Mouse (Mus musculus) frontal cortex, postnatal 25 days (tissue): ENCODE measurements around the gene Wdr34.
A peak's percentile ranks its signal among the peaks of the same experiment; 100 is the strongest.

ENCODE experiments used
- DNase-seq, 2 experiments: peaks; one replicate each; pipeline ENCODE4 v3.0.0; 2022; ENCODE audit warnings: low spot score in 2 of 2

Wdr34 gene

DNA sequence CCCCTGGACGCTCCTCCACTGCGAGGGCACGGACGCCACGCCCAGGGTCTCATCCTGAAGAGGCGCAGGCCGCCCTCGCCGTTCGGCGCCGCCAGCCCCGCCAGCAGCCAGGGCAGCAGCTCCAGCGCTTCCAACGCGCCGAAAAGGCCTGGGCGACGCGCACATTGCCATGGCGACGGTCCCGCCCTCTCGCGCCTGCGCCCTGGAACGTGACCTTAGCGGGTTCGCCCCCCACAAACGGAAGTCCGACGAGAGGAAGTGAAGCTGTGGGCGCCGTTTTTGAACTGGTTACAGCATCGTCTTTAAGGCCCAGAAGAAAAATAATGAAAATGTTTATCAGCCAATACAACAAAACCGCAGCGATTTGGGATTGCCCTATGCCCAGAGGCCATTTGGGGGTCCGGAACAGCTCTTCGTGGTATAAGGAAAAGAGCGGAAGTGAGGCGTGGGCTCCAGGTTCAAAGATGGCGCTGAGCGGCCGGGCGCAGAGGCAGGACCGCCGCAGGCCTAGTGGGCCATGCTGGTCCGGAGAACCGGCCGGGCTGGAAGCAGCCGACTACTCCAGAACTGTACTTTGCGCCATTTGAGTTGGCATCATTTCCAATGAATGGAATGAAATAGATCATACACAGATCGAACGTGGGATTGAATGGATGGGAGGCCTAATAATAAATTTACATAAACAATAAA is at the start of gene Wdr34:
TSS of gene Wdr34 (minus strand) at position 183 of the 690 bp plus-strand sequence.
- peak; percentile 97 for DNase-seq

DNA sequence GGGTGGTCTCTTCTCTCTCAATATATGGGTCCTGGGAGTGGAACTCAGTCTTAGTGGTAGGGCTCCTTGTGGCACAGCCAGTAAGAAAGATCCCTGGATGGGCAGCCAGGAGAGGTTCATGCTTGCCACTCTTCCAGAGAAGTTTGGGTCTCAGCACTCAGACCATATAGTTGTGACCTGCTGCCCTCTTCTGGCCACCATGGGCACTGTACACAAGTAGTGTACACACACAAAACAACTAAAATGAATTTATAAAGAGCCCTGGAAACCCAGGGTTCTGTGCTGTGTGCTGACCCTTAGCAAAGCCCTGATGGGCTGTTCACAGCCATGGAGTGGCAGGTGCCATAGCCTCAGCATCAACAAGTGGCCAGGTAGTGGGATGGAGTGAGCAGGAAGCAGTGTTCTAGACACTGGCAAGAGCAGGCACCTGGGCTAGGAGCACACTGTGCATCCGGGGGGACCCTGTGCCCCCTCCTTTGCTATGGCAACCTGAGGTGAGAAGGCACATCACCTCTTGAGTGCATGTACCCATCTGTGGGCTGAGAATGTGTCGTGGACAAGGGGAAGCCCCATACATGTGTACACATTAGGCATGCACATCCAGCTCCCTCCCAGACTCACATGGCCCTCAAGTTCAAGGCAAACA is 47.3 kb upstream of the Wdr34 start:
- DNase-seq = no peak

GRCm38 (mm10) chr2:30094208-30094588 is 45.5 kb upstream of the Wdr34 start:
- DNase-seq = no peak

GRCm38 (mm10) chr2:30093471-30094207 is 45.0 kb upstream of the Wdr34 start, which contains the start of gene Zdhhc12:
TSS of gene Zdhhc12 (minus strand) at chr2:30093648.
- DNase-seq = peak; percentile 76 to 82

GRCm38 (mm10) chr2:30092280-30092918 is 43.7 kb upstream of the Wdr34 start:
- no peak for DNase-seq

GRCm38 (mm10) chr2:30091521-30091920 is 42.8 kb upstream of the Wdr34 start:
- DNase-seq = no peak

DNA sequence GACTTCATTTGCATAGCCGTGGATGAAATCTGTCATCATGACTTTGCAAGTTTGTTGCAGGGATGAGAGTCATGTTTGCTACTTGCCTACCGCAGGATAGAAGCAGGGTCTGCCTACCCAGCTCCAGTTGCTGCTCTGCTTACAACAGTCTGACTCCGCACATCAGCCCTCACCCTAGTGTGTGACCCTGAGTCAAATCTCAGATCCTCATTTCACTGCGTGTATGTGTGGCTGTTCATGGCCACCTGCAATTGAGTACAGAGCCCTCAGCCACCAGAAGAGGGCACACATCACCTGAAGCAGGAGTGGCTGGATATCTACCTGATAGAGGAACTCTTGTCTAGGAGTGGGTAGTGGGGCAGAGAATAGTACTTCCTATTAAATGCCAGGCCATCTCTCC is 38.6 kb upstream of the Wdr34 start:
- DNase-seq = no peak

DNA sequence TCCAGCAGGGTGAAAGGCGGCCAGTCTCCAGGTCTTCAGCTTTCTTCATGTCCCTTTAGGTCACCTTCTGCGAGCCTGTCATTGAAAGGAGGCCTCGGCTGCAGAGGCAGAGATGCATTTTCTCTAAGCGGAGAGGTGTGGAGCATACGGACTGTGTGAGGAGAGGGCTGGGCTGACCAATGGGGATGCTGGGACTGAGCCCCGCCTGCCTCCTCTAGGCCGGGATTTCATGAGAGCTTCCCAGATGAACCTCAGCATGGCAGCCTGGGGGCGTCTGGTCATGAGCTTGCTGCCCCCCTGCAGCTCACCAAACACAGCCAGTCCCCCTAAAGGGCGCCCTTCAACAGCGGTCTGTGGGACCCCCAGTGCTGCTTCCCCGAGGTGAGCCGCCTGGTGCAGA is 36.0 kb upstream of the Wdr34 start:
- DNase-seq = no peak

DNA sequence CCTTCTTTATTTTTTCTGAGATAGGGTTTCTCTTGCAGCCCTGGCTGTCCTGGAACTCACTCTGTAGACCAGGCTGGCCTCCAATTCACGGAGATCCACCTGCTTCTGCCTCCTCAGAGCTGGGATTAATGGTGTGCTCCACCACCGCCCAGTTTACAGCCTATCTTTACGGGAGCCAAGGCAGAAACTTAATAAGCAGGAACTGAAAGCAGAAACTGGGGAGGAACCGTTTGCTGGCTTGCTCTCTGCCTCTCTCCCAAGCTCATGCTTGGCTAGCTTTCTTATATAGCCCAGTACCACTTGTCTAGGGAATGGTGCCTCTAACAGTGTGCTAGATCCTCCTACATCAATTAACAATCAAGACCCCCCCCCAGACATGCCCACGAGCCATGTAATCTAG is 35.4 kb upstream of the Wdr34 start:
- no peak for DNase-seq

DNA sequence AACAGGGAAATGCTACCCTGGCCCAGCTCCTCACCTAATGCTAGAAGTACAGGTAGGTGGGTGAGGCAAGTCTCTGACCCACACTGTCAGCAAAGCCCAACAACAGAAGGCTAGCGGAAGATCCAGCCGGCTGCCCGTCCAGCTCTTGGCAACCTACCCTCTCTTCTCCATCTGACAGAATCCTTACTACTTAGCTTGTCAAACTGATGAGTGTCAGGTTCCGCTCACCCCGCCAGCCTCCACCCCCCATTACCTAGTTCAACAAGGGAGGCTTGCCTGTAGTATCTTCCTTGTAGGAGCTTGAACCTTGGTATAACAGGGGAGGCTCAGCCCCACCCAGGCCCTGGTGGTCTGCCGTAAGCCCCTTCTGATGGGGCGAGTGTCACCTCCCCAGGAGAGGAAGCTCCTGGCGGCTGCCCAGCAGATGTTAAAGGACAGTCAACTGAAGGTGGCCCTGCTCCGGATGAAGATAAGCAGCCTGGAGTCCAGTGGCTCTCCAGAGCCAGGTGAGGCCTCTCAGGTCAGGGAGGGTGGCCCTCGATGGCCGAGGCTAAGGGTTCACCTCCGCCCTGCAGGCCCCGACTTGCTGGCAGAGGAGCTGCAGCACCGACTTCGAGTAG is 31.6 kb upstream of the Wdr34 start:
- DNase-seq = no peak

GRCm38 (mm10) chr2:30078760-30079159 is 30.1 kb upstream of the Wdr34 start:
- no peak for DNase-seq

- no peak for DNase-seq
Observed at GRCm38 (mm10) chr2:30078349-30078712, 29.6 kb upstream of the Wdr34 start.

- peak; percentile 51 to 62 for DNase-seq
Observed at GRCm38 (mm10) chr2:30077502-30078348, 29.0 kb upstream of the Wdr34 start, which contains the start of gene Pkn3. TSS of gene Pkn3 (plus strand) at chr2:30077684.

DNA sequence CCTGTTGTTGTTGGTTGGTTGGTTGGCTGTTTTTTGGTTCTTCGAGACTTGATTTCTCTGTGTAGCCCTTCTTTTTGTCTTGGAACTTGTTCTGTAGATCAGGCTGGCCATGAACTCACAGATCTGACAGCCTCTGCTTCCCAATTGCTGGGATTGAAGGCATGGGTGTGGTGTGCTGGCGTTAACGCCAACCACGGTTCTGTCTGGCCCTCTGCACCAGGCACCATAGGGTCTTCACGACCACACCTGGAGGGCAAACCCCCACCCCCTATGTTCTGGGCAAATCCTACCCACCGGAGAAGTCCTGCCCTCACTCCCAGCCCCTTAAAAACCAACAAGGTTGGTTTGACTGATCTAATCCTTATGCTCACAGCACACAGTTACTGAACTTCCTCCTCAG is 28.3 kb upstream of the Wdr34 start:
- DNase-seq = no peak

- DNase-seq = no peak
Observed at GRCm38 (mm10) chr2:30076439-30076838, 27.8 kb upstream of the Wdr34 start.

DNA sequence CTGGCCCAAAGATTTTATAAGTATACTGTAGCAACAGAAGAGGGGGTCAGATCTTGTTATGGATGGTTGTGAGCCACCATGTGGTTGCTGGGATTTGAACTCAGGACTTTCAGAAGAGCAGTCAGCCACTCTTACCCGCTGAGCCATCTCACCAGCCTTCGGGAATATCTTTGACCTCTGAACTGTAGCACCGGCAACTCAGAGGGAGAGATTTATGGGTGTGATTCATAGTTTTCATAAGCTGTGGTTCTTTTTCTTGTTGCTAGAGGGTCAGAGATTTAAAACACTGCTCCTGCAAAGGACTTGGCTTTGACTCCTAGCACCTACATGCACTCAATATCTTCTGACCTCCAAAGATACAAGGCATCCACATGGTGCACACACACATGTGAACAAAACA is 26.9 kb upstream of the Wdr34 start:
- no peak for DNase-seq

GRCm38 (mm10) chr2:30073285-30073684 is 24.6 kb upstream of the Wdr34 start:
- DNase-seq = no peak

DNA sequence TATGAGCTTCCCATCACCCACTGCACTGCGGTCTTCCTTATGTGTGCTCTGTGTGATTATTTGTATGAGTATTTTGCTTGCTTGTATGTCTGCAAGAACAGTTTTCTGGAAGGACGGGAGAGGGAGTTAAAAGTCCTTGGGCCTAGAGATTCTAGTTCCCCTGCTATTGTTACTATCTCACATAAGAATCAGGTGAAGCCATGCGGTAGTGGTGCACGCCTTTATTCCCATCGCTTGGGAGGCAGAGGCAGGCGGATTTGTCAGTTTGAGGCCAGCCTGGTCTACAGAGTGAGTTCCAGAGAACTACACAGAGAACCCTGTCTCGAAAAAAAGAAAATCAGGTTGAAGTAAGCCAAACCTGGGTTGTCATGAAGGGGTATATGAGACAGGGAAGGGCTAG is 24.2 kb upstream of the Wdr34 start:
- DNase-seq = no peak

- no peak for DNase-seq
Observed at GRCm38 (mm10) chr2:30067962-30068361, 19.3 kb upstream of the Wdr34 start.

DNA sequence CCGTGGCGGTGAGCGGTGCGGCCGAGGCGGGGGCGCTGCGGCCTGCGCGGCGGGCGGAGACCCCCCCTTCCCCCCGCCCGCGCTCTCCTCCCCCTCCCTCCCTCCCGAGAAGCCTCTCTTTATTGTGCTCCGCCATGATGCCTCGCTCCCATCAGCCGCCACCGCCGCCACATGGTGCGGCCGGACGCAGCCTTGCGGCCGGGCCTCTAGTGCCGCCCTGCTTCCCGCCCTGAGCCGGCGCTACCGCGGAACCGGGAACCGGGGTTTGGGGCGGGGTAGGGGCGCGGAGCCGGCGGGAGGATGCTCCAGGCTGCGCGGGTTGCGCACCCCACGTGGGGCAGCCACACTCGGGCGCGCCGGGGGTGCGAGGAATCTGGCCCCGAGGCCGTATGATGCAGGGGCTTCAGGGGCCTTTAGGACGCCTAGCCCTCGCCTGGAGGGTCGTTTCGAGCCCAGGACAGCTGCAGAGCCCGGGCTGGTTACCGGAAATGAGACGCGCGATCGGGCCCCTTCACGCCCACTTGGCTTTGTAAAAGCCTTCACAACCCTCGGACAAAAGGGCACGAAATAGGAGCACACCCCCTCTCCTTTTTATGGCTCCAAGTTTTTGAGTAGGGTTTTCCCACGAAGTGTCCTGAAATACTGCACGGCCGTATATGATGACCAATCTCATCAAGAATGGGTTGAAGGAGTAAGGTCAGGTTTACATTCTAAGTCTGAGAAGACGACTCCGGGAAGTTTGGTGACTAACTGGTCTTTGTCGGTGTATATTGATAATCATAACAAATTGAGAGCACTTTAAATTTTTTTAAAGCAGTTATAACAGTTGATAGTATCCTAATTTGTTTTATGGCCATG is 18.6 kb upstream of the Wdr34 start:
- no peak for DNase-seq
